Mouse (Mus musculus): ENCODE data around the gene Rhox3a2.
"Not testable (repeated sequence)": the region's sequence is repeated elsewhere in the genome, so short reads cannot be mapped to it uniquely, and the experiment has no call there.

Rhox3a2 gene

GRCm38 (mm10) chrX:37379728-37380127, at the start of gene Rhox3a2:
Rhox3a2 (plus strand) TSS chrX:37380028.
- in situ Hi-C loops (cut with MboI, MseI) = loop anchor here in 1 of 2 experiments (10.0 kb wide), 1 partner anchor 115 kb away; the partner anchor contains the start of gene Rhox2d

- in situ Hi-C loops (cut with MboI, MseI) = not testable (repeated sequence)
Measured at GRCm38 (mm10) chrX:37390548-37390947, 10.7 kb downstream of the Rhox3a2 start, which contains the start of gene Rhox4a2. Rhox4a2 (plus strand) TSS chrX:37390848.

- in situ Hi-C loops (cut with MboI, MseI) = loop anchor here (10.0 to 25.0 kb wide), 2 partner anchors 163 to 401 kb away; partner anchors contain the start of genes Rhox5 (in 2 of the 2) and Rhox2f (in 1 of the 2)
Measured at GRCm38 (mm10) chrX:37411767-37412166, 31.9 kb downstream of the Rhox3a2 start, which contains the start of gene Rhox2b. Rhox2b (plus strand) TSS chrX:37412067.

GRCm38 (mm10) chrX:37432194-37432593, 52.4 kb downstream of the Rhox3a2 start, which contains the start of gene Rhox4b:
Rhox4b (plus strand) TSS chrX:37432494.
- in situ Hi-C loops (cut with MboI, MseI) = loop anchor here in 1 of 2 experiments (10.0 kb wide), 1 partner anchor 133 kb away; no protein-coding TSS in a partner anchor
